Mouse (Mus musculus): ENCODE results near the gene Gm960.
A peak's percentile ranks its signal among the peaks of the same experiment; 100 is the strongest.

Gene Gm960

DNA sequence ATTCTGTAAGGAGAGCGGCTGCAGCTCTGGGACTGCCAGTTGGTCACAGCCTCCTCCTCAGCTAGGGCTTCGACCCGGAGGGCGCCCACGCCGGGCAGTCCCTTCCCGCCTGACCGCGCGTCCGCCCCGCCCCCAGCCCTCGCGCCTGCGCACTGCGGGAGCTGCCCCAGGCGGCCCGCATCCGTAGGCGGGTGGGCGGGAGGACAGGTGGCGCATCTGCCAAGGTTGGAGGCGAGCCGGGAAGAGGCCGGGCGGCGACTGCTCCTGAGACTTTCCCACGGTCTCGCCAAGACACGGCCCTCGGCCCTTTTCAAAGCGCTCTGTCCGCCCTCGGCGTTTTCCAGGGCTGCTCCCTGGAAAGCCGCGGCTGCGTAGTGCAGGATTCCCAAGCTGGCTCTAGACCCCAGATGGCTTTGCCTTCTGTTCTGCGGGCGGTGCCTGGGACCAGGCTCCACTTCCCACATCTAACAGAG, at the start of gene Gm960:
Gene Gm960, minus strand, starts transcription at position 464 of the 473 bp plus-strand sequence.
- DNase-seq (ENCODE audit: low read depth, low spot score): peak; percentile 29

DNA sequence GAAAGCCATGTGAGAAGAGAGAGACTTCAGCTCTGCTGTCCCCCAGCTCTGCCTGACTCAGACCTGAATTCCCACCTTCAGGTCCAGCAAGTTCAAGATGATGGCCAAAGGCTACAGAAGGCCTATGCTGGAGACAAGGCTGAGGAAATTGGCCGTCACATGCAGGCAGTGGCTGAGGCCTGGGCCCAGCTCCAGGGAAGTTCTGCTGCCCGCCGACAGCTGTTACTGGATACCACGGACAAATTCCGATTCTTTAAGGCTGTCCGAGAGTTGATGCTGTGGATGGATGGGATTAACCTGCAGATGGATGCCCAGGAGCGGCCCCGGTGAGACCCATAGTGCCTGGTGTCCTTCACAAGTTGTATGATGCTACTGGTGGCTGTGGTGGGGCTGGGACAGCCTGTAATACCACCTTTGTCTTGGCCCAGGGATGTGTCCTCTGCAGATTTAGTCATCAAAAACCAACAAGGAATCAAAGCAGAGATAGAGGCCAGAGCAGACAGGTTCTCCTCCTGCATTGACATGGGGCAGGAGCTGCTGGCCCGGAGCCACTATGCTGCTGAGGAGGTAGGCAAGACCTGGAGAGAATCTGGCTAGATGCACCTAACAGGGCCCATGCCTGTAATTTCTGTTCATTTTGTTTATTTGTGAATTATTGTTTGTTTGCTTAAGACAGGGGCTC, 49.3 kb upstream of the Gm960 start:
- no peak for DNase-seq (ENCODE audit: low read depth, low spot score)

DNA sequence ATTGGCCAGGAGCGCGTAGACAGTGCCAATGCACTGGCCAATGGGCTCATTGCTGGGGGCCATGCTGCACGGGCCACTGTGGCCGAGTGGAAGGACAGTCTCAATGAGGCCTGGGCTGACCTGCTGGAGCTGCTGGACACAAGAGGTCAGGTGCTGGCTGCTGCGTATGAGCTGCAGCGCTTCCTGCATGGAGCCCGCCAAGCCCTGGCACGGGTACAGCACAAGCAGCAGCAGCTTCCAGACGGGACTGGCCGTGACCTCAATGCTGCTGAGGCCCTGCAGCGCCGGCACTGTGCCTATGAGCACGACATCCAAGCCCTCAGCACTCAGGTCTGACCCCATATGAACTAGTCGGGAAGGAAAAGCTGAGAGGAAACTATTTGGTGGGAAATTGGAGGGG, 48.1 kb upstream of the Gm960 start:
- peak; percentile 69 for DNase-seq (ENCODE audit: low read depth, low spot score)

DNA sequence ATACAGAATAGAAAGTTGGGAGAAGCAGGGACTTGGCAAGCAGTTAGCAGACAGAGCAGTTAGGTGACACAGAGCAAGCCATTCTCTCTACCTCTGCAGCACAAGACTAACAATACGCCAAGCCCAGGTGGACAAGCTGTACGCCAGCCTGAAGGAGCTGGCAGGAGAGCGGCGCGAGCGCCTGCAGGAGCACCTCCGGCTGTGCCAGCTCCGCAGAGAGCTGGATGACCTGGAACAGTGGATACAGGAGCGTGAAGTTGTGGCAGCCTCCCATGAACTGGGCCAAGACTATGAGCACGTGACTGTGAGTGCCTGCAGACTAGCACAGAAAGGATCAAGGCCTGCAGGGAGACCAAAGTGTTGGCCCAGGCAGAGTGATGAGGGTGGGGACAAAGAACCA, 47.2 kb upstream of the Gm960 start:
- no peak for DNase-seq (ENCODE audit: low read depth, low spot score)

DNA sequence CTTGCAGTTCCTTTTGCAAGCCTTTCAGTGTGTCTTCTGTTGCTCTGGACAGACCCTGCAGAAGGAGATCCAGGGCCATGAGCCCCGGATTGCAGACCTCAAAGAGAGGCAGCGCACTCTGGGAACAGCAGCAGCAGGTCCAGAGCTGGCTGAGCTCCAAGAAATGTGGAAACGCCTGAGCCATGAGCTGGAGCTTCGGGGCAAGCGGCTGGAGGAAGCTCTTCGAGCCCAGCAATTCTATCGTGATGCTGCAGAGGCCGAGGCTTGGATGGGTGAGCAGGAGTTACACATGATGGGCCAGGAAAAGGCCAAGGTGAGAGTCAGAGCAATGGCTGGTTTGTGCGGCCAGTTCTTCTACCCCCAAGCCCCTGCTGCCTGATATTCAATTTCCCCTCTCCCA, 46.6 kb upstream of the Gm960 start:
- DNase-seq (ENCODE audit: low read depth, low spot score): no peak

DNA sequence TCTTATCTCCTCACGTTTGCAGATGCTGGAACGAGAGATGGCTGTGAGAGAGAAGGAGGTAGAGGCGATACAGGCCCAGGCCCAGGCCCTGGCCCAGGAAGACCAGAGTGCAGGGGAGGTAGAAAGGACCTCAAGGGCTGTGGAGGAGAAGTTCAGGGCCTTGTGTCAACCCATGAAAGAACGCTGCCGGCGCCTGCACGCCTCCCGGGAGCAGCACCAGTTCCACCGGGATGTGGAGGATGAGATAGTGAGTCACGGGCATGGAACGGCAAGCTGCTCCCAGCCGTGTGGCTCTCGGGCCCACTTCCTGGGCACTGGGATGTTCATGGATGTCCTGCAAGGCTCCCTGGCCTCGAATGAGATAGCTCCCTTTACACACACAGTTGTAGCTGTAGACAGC, 45.6 kb upstream of the Gm960 start:
- no peak for DNase-seq (ENCODE audit: low read depth, low spot score)

DNA sequence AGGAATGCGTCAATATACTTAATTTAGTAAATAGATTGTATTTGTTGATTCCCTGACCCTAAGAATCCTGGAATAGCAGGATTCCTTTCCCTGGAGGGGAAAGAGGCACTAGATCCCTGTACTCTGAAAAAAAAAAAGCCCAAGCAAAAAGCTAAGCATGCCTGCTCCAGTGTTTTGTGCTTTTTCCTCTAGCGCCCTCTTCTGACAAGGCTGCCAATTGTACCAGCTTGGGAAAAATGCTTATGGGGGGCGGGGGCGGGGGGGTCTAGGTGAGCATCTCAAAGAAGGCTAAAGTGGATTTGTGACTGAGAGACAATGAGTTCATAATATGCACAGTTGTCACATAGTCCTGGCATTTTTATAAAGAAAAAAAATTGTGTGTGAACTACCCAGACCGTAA, 45.1 kb upstream of the Gm960 start:
- no peak for DNase-seq (ENCODE audit: low read depth, low spot score)

DNA sequence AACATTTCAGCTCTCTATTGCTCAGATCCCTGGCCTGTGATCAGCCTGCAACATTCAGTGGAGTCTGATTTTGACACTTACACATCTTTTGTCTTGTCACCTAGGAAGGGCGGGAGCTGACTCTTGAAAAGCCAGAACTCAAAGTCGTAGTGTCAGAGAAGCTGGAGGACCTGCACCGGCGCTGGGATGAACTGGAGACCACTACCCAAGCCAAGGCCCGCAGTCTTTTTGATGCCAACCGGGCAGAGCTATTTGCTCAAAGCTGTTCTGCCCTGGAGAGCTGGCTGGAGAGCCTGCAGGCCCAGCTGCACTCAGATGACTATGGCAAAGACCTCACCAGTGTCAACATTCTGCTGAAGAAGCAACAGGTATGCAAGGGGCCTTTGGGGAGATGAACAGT, 43.8 kb upstream of the Gm960 start:
- DNase-seq (ENCODE audit: low read depth, low spot score): no peak

DNA sequence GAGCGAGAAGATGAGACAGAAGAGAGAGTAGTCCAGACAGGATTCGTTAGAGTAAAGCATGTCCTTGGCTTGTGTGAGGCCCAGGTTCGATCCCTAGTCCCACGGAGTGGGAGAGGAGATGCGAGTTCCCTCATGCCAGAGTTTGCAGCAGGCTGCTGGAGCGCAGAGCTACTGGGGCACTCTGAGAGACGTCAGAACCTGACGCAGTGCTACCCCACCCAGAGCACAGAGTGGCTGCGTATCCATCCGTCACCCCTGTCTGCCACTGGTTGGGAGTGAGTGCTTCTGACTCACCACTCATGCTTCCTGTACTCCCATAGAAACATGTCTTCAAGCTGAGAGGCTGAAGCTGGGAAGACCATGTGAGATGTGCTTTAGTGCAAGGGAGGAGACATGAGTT, 43.0 kb upstream of the Gm960 start:
- no peak for DNase-seq (ENCODE audit: low read depth, low spot score)

DNA sequence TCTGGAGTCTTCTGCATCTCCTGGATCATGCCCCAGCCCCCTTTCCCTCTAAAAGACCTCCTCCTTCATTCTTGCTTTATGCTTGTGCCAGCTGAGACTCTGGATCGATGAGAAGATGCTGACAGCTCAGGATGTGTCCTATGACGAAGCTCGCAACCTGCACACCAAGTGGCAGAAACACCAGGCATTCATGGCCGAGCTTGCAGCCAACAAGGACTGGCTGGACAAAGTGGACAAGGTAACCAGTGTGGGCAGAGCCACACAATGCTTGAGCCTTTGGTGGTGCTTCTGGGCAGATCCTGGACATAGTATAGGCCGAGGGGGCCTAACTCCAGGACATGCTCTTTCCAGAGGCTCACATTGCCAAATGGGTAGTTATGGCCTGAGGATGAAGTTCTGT, 41.3 kb upstream of the Gm960 start:
- no peak for DNase-seq (ENCODE audit: low read depth, low spot score)

DNA sequence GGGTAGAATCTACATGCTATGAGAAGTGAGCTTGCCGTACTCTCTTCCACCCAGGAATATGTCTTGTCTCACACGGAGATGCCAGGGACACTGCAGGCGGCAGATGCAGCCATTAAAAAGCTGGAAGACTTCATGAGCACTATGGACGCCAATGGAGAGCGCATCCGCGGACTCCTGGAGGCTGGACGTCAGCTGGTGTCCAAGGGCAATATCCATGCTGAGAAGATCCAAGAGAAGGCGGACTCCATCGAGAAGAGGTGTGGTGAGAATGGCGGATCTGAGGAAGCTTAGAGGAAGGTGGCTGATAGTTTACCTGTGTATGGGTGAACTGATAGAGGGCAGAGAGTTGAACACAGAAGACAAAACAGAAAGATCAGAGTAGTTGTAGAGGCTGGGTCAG, 40.6 kb upstream of the Gm960 start:
- DNase-seq (ENCODE audit: low read depth, low spot score): no peak

DNA sequence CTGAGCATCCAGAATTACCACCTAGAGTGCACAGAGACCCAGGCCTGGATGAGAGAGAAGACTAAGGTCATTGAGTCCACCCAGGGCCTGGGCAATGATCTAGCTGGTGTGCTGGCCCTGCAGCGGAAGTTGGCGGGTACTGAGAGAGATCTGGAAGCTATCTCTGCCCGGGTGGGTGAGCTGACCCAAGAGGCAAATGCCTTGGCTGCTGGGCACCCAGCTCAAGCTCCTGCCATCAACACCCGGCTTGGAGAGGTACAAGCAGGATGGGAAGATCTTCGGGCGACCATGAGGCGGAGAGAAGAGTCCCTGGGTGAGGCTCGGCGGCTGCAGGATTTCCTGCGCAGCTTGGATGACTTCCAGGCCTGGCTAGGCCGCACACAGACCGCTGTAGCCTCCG, 39.4 kb upstream of the Gm960 start:
- DNase-seq (ENCODE audit: low read depth, low spot score): no peak

DNA sequence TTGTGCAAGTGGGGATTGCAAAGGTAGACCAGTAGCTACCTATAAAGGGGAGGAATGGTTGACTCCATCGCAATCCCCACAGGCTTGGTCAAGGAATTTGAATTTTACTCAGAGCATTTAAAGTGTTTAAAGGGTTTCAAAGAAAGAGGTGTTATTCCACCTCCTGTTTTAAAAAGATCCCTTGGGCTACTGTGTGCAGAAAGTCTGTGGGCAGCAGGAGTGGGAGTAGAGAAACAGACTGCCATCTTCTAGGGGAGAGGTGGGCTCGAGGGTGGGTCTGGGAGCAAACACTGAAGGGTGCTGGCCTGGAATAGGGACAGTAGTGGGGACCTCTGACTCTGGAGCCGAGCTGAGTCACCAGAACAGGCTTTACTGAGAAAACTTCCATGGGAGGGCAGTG, 34.6 kb upstream of the Gm960 start:
- DNase-seq (ENCODE audit: low read depth, low spot score): no peak

DNA sequence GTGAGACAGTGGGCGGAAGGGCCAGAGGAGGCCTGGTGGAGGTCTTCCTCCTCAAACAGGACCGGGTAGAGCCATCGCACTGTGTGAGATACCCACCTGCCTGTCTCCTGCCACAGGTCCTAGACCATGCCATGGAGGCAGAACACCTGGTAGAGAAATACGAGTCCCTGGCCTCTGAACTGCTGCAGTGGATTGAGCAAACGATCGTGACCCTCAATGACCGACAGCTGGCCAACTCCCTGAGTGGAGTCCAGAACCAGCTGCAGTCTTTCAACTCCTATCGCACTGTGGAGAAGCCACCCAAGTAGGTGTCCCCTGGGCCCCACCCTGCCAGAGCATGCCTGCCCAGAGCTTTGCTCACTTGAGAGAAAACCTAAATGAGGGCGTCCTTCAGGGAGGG, 30.7 kb upstream of the Gm960 start:
- no peak for DNase-seq (ENCODE audit: low read depth, low spot score)

DNA sequence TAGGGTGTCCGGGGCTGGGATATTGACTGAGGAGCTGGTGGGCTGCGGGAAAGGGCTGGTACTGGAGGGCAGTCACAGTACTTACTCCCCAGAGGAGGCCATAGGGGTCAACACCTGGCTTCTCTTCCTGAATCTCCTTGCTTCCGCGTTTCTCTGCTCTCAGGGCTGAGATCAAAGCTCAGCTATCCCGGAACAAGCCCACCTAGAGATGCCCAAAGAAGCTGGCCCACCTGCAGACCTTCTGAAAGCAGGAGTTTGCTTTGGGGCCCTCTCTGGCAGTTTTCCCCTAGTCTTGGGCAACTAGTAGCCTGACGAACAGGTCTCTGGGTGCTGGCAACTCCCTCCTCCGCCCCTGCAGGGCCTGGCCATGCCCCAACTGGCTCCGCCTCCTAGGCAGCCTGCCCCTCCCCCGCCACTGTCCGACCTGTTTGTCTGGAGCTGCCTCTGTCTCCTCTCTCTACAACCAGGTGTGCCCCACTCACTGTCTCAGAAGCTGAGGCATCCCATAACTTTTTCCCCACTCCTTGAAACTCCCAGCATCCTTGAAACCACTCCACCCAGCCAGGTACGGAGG, 22.3 kb upstream of the Gm960 start:
- no peak for DNase-seq (ENCODE audit: low read depth, low spot score)

DNA sequence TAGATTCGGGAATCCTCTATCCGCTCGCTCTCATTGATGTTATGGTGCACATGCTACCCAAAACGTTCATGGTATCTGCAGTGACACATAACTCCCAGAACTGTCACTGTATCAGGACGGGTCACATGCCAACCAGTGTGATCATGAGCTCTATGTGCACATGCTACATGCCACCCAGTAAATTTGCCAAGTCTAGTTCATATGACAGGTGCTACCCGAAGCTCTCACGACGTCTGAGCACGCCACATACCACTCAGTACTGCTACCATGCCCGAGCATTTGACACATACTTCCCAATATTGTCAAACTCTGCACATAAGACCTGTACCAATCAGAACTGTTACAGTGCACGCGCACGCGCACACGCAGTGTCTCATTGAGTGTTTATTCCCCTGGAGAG, 21.6 kb upstream of the Gm960 start:
- no peak for DNase-seq (ENCODE audit: low read depth, low spot score)

DNA sequence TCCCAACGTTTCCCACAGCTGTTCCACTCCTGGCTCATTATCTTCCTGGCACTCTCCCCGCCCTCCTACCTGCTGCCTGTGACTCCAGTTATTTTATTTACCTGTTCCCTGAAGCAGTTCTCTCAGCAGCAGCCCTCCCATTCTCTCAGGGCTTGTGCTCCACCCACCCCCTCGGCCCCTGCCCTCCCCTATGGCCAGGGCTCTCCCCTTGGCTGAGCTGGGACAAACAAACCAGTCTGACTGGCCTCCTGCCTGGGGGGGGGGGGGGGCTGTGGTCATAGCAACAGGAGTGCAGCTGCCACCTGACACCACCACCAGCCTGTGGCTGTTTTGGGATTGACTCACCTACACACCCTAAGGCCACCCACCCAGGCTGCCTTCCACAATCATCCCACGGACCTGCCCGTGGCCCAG, 20.9 kb upstream of the Gm960 start:
- DNase-seq (ENCODE audit: low read depth, low spot score): no peak

DNA sequence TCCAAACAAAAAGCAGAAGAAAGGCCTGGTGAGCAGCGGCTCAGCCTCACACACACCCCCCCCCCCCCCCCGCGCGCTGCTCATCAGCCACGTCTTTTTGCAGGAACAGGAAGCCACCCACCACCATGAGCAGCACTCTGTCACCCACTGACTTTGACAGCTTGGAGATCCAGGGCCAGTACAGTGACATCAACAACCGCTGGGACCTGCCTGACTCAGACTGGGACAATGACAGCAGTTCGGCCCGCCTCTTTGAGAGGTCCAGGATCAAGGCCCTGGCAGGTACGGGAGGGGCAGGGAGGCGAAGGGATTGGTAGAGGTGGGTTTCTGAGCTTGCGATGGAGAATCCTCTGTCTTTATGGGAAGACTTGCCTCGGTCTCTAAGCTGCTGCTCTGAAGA, 20.2 kb upstream of the Gm960 start:
- no peak for DNase-seq (ENCODE audit: low read depth, low spot score)

DNA sequence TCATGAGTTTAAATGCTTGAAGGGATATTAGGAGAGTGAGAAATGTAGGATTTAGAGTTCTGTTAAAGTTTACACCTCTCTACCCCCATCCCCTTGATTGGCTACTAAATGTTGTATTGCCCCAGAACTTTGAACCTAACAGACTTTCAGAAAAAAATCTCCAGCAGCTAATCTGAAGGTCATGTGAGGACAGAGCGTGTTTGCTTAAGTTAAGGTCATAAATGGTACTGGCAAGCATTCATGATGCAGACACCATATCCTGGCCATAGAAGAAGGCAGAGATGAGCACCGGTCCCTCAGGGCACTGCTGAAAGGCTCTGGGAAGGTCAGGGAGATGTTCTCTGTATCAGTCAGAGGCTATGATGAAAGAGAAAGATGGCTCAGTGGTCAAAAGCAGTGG, 18.8 kb upstream of the Gm960 start:
- no peak for DNase-seq (ENCODE audit: low read depth, low spot score)

DNA sequence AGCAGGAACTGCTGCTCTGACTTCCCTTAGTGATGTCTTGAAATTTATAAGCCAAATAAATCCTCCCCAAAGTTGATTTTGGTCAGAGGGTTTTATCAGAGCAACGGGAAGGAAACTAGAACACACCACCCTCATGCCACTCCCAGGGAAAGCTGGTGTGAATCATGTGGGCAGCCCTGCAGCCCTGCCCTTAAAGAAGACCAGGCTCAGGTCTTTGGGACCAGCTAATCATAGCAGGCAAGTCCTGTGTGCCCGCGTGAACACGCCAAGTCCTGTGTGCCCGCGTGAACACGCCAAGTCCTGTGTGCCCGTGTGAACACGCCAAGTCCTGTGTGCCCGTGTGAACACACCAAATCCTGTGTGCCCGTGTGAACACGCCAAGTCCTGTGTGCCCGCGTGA, 18.3 kb upstream of the Gm960 start:
- DNase-seq (ENCODE audit: low read depth, low spot score): no peak

DNA sequence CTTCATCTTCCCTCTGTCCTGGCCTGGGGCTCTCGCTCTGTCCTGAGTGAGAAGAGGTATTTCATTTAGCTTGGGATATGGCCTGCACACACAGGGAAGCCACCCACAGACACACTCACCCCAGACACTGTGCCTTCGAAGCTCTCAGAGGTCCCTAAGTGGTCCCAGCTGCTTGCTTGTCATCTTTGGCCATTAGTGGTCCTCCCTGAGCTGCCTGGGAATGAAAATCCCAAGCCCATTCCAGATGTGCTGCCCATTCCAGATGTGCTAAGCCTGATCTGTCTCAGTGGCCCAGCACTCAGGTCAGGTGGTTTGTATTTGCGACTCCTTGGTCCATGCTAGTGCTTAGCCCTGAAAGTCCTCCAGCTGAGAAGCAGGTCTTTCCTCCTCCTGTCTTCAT, 15.4 kb upstream of the Gm960 start:
- DNase-seq (ENCODE audit: low read depth, low spot score): no peak

DNA sequence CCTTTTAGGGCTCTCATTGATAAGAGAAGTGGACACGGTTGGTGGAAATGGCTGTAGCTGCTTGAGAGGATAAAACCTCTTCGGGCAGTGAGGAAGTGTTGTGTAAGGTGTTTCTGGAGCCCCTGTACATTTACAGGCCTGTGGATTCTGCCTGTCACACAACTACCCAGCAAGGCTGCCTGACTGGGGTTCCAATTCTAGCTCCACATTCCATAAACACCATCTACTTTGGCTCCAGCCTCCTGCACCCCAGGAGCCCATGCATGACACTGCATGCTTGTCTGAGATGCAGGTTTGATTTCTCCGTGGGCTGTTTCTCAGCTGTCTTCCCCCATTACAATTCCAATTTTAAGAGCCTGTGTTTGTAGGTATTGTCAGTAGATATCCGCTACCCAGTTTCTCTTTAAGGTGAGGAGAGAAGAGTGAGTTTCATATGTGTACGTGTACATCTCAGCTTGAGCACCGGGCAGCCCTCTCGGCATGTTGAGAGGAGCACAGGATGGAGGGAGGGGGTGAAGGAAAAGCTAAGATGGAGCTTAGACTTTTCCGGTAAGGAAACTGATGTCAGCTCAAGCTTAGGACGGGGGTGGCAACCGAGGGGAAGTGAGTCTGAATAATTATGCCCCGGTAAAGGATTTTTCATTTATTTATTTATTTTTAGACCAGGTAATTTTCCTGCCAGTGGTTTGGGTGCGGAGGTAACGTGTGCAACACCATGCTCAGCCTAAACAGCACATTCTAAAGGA, 14.5 kb upstream of the Gm960 start:
- no peak for DNase-seq (ENCODE audit: low read depth, low spot score)

DNA sequence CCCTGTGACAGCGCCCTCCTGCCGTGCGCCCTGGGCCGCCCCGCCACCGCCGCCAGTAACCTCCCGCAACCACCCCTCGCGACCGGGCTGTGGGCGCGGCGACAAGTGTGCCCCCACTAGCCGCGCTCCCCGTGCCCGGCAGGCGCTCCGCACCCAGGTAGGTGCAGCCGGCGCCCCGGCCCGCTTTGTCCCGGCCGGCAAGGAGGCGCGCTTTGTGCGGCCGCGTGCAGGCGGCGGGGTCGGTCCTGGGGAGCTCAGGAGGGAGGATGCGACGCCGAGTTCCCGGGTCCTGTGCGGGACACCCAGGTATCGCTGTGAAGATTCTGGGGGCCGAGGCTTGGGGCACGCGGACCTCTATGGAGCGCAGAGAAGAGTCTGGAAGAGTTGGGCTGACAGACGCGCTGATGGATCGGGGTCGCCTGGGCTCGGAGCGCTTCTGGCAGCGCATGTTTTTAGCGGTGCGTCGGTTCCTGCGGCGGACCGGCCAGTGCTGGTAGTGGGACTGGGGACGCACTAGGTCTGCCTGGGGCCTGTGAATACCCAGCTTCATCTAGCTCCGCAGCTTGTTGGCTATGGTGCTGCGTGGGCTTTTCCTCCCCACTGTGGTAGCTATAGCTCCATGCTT, 13.8 kb upstream of the Gm960 start:
- DNase-seq (ENCODE audit: low read depth, low spot score): no peak
